Mouse (Mus musculus): ENCODE data around the gene Gkap1. TPM values are rescaled to one million over a fixed set of nuclear protein-coding genes. Genes with fewer than 3 reads are reported as not detected.

The Gkap1 gene
- polyA plus RNA-seq, 1 experiment from 2014 or later: 19.2 TPM

DNA sequence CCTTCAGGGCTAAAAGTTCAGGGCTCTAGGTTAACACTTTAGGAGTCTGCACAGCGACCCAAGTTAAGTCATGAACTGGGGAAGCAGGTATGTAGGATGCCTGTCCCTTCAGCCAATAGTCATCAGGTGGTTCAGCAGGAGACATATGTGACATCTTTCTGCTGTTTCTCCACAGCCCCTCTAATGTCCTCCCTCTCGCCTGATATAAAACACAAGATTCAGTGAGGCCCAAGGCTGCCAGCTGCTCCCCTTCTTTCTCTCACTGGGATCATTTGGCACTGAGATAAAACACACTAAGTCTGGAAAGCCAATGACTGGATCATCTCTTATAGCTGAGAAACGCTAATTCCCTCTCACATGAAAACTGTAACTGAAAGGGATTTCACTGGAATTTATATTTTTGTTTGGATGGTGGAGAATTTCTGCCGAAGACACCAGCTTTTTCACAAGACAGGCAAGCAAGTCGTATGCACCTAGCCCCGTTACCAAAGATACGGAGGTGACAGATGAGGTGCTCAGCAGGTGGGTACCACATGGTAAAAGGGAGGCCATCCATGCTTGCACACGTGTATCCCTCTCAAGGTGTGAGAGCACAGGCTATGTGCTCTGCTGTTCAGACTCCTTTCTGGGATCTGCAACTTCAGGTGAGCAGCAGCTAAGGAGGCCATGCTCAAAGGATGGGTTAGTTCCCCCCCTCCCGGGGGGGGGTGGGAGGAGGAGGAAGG lies 27.1 kb upstream of the Gkap1 start:
- Histone ChIP-seq H3K4me1 (ENCODE audit: insufficient read depth) (no peaks in the 10 kb centered on the region), H3K9ac (no peak overlapping the region), H3K4me2 (no peak overlapping the region), H3K36me3 (ENCODE audit: insufficient read depth) (no peaks in the 10 kb centered on the region), H3K9me3 (ENCODE audit: low read depth, low read length) (no peaks in the 10 kb centered on the region), H3K27ac (ENCODE audit: low read depth) (no peak overlapping the region), H3K27me3 (ENCODE audit: insufficient read depth, low read length) (no peaks in the 10 kb centered on the region), H3K4me3 (ENCODE audit: low read depth, low read length) (no peak overlapping the region)
- WGBS: 62% methylated on average over 9 of the region's 9 CpGs
- no peak for ATAC-seq (ENCODE audit: insufficient read depth)
- no peak for DNase-seq
- no peak for TF ChIP-seq CTCF (IDR thresholded peaks at IDR 0.05; ENCODE audit: low read depth)

- H3K27me3 ChIP-seq (ENCODE audit: insufficient read depth, low read length): no peaks in the 10 kb centered on the region
- no peak overlapping the region for H3K4me3 ChIP-seq (ENCODE audit: low read depth, low read length)
- no peaks in the 10 kb centered on the region for H3K4me1 ChIP-seq (ENCODE audit: insufficient read depth)
- no peak overlapping the region for H3K4me2 ChIP-seq
- 80% methylated on average over 6 of the region's 6 CpGs for WGBS
- no peaks in the 10 kb centered on the region for H3K36me3 ChIP-seq (ENCODE audit: insufficient read depth)
- no peaks in the 10 kb centered on the region for H3K9me3 ChIP-seq (ENCODE audit: low read depth, low read length)
- no peak overlapping the region for H3K27ac ChIP-seq (ENCODE audit: low read depth)
- no peak for ATAC-seq (ENCODE audit: insufficient read depth)
- no peak for TF ChIP-seq CTCF (IDR thresholded peaks at IDR 0.05; ENCODE audit: low read depth)
- no peak overlapping the region for H3K9ac ChIP-seq
- DNase-seq: no peak
Measured at GRCm38 (mm10) chr13:58301961-58302360, 26.5 kb upstream of the Gkap1 start.

DNA sequence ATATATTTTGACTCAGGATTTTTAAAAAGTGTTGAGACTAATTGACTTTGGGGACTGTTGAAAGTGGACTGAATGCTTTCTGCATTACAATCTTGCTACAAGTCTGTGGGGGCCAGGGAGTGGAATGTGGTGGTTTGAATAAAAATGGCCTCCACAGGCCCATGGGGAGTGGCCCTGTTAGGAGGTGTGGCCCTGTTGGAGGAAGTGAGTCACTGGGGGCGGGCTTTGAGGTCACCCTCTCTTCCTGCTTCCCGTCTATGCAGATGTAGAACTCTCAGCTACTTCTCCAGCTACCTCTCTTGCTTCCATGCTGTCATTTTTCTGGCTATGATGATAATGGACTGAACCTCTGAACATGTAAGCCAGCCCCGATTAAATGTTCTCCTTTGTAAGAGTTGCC lies 23.3 kb upstream of the Gkap1 start:
- H3K27me3 ChIP-seq (ENCODE audit: insufficient read depth, low read length): no peaks in the 10 kb centered on the region
- H3K4me2 ChIP-seq: no peak overlapping the region
- H3K36me3 ChIP-seq (ENCODE audit: insufficient read depth): no peaks in the 10 kb centered on the region
- H3K9ac ChIP-seq: no peak overlapping the region
- H3K27ac ChIP-seq (ENCODE audit: low read depth): no peak overlapping the region
- no peaks in the 10 kb centered on the region for H3K9me3 ChIP-seq (ENCODE audit: low read depth, low read length)
- TF ChIP-seq CTCF (IDR thresholded peaks at IDR 0.05; ENCODE audit: low read depth): no peak
- ATAC-seq (ENCODE audit: insufficient read depth) (no peak), DNase-seq (no peak)
- 83% methylated on average over 3 of the region's 3 CpGs for WGBS
- H3K4me3 ChIP-seq (ENCODE audit: low read depth, low read length): no peak overlapping the region
- H3K4me1 ChIP-seq (ENCODE audit: insufficient read depth): no peaks in the 10 kb centered on the region

DNA sequence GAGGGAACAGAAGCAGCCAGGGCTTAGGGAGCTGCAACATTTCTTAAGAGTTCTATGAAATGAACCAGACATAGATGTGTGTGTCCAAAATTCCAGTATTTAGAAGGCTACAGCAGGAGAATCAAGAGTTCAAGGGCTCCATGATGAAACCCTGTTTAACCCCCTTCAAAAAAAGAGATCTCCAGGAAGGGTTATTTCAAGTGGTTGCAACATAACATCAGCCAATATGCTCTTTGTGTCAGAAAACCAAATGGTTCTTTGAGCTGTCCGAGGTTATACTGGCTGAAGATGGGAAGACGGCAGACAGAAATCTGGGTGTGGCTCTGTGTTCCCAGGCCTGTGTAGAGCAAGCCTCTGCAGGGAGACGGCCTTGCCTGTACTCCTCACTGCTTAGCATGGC lies 20.1 kb upstream of the Gkap1 start:
- WGBS: 55% methylated on average over 3 of the region's 3 CpGs
- H3K36me3 ChIP-seq (ENCODE audit: insufficient read depth): no peaks in the 10 kb centered on the region
- DNase-seq (no peak), ATAC-seq (ENCODE audit: insufficient read depth) (no peak)
- H3K4me1 ChIP-seq (ENCODE audit: insufficient read depth): no peaks in the 10 kb centered on the region
- no peak for TF ChIP-seq CTCF (IDR thresholded peaks at IDR 0.05; ENCODE audit: low read depth)
- H3K4me2 ChIP-seq: no peak overlapping the region
- no peak overlapping the region for H3K27ac ChIP-seq (ENCODE audit: low read depth)
- H3K9me3 ChIP-seq (ENCODE audit: low read depth, low read length): no peaks in the 10 kb centered on the region
- no peak overlapping the region for H3K4me3 ChIP-seq (ENCODE audit: low read depth, low read length)
- no peaks in the 10 kb centered on the region for H3K27me3 ChIP-seq (ENCODE audit: insufficient read depth, low read length)
- no peak overlapping the region for H3K9ac ChIP-seq

GRCm38 (mm10) chr13:58292811-58293210 lies 17.3 kb upstream of the Gkap1 start:
- Histone ChIP-seq H3K9me3 (ENCODE audit: low read depth, low read length) (no peaks in the 10 kb centered on the region), H3K27me3 (ENCODE audit: insufficient read depth, low read length) (no peaks in the 10 kb centered on the region), H3K36me3 (ENCODE audit: insufficient read depth) (no peaks in the 10 kb centered on the region), H3K4me2 (no peak overlapping the region), H3K27ac (ENCODE audit: low read depth) (no peak overlapping the region), H3K9ac (no peak overlapping the region), H3K4me1 (ENCODE audit: insufficient read depth) (no peaks in the 10 kb centered on the region), H3K4me3 (ENCODE audit: low read depth, low read length) (no peak overlapping the region)
- 11% methylated on average over 5 of the region's 5 CpGs for WGBS
- DNase-seq (peak; percentile 5), ATAC-seq (ENCODE audit: insufficient read depth) (no peak)
- no peak for TF ChIP-seq CTCF (IDR thresholded peaks at IDR 0.05; ENCODE audit: low read depth)

- H3K4me3 ChIP-seq (ENCODE audit: low read depth, low read length): no peak overlapping the region
- WGBS: 57% methylated on average over 1 of the region's 1 CpGs
- DNase-seq: peak; percentile 9
- H3K4me1 ChIP-seq (ENCODE audit: insufficient read depth): no peaks in the 10 kb centered on the region
- 0 out of 2 replicates have a peak, but pooled peaks have one; percentile 36 for TF ChIP-seq CTCF (IDR thresholded peaks at IDR 0.05; ENCODE audit: low read depth)
- no peaks in the 10 kb centered on the region for H3K9me3 ChIP-seq (ENCODE audit: low read depth, low read length)
- H3K27me3 ChIP-seq (ENCODE audit: insufficient read depth, low read length): no peaks in the 10 kb centered on the region
- H3K9ac ChIP-seq: no peak overlapping the region
- H3K36me3 ChIP-seq (ENCODE audit: insufficient read depth): no peaks in the 10 kb centered on the region
- no peak overlapping the region for H3K27ac ChIP-seq (ENCODE audit: low read depth)
- no peak for ATAC-seq (ENCODE audit: insufficient read depth)
- no peak overlapping the region for H3K4me2 ChIP-seq
Measured at GRCm38 (mm10) chr13:58289308-58289707, 13.8 kb upstream of the Gkap1 start.

GRCm38 (mm10) chr13:58287822-58288221 lies 12.3 kb upstream of the Gkap1 start:
- Histone ChIP-seq H3K9me3 (ENCODE audit: low read depth, low read length) (no peaks in the 10 kb centered on the region), H3K4me2 (no peak overlapping the region), H3K27me3 (ENCODE audit: insufficient read depth, low read length) (no peaks in the 10 kb centered on the region), H3K9ac (no peak overlapping the region), H3K36me3 (ENCODE audit: insufficient read depth) (no peaks in the 10 kb centered on the region), H3K4me3 (ENCODE audit: low read depth, low read length) (no peak overlapping the region), H3K4me1 (ENCODE audit: insufficient read depth) (no peaks in the 10 kb centered on the region), H3K27ac (ENCODE audit: low read depth) (no peak overlapping the region)
- 17% methylated on average over 13 of the region's 13 CpGs for WGBS
- DNase-seq: peak; percentile 92
- peak; percentile 58; the same call in 1 of the 2 replicates for ATAC-seq (ENCODE audit: insufficient read depth)
- TF ChIP-seq CTCF (IDR thresholded peaks at IDR 0.05; ENCODE audit: low read depth): peak; percentile 96

Data from lung, embryonic 14.5 days (tissue).